Mouse (Mus musculus): Measurements from ENCODE around the gene C530025M09Rik.

C530025M09Rik gene

GRCm38 (mm10) chr2:149830536-149831458 lies at the start of gene C530025M09Rik:
Gene C530025M09Rik (minus strand): TSS chr2:149831213.
- DNase-seq (ENCODE audit: inconsistent ontology term) = peak; percentile 79

DNA sequence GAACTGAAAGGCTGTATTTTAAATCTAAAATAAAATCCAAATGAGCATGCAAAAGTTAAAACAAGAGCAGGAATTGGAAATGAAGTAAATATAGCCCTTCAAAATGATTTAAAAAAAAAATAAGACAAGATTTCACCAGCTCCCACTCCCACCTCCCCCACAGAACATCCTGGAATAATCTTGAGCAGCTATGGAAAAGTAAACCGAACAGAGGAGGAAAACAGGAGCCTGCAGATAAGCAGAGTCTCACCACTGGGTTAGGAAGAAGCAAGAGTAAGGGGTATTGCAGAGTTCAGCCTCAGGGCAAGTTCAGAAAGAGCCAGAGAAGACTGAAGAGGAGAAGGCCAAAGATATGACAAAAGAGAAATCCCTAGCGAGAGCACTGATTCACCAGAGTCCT lies 46.9 kb upstream of the C530025M09Rik start:
- DNase-seq (ENCODE audit: inconsistent ontology term) = no peak

GRCm38 (mm10) chr2:149873346-149873745 lies 42.3 kb upstream of the C530025M09Rik start:
- no peak for DNase-seq (ENCODE audit: inconsistent ontology term)

- DNase-seq (ENCODE audit: inconsistent ontology term) = no peak
These were observed 41.5 kb upstream of the C530025M09Rik start for GRCm38 (mm10) chr2:149872496-149872895.

- no peak for DNase-seq (ENCODE audit: inconsistent ontology term)
These were observed 39.5 kb upstream of the C530025M09Rik start for GRCm38 (mm10) chr2:149870496-149870895.

DNA sequence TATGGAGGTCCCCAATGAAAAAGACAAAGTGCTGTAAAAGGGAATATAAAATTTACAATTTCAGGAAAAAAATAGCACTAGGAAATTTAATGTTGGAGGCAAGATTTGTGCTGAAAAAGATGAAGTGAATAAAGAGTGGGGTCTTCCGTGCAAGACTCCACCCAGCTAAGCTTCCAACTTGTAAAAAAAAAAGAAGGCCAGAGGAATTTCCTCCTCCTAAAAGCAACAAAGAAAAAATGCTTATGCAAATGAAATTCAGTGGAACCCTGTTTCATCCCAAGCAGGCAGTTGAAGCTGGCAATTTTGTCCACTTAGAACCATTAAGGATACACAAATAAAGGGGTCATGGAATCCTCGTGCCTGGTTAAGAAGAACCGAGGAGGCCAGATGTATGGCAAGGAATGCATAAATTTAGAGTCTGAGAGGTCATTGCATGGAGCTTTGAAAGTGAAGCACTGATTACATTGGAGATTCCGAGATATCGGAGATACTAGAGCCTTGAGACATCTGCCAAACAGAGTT lies 35.0 kb upstream of the C530025M09Rik start:
- no peak for DNase-seq (ENCODE audit: inconsistent ontology term)

GRCm38 (mm10) chr2:149861002-149861401 lies 30.0 kb upstream of the C530025M09Rik start:
- DNase-seq (ENCODE audit: inconsistent ontology term) = no peak

DNA sequence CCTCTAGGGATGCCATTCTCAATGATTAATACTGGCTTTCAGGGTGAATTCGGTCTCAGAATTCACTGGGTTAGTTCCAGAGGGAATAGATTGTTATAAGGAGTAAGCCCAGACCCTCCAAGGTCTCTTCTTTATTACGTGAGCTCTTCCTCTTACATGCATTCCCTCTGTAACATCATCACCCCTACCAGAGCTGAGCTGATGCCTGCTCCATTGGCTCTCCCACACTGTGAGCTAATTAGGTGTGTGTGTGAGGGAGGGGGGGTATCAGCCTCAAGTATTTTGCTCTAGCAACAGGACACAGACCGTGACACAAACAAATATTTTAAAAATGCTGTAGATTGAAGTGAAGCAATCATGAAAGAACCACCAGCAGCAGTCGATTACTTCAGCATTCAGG lies 17.8 kb upstream of the C530025M09Rik start:
- DNase-seq (ENCODE audit: inconsistent ontology term) = no peak

GRCm38 (mm10) chr2:149844575-149844974 lies 13.6 kb upstream of the C530025M09Rik start:
- no peak for DNase-seq (ENCODE audit: inconsistent ontology term)

- DNase-seq (ENCODE audit: inconsistent ontology term) = no peak
These were observed 8.7 kb upstream of the C530025M09Rik start for GRCm38 (mm10) chr2:149839666-149840065.

- DNase-seq (ENCODE audit: inconsistent ontology term) = no peak
These were observed 5.6 kb upstream of the C530025M09Rik start for GRCm38 (mm10) chr2:149836471-149837135.

- no peak for DNase-seq (ENCODE audit: inconsistent ontology term)
These were observed 4.1 kb upstream of the C530025M09Rik start for GRCm38 (mm10) chr2:149835091-149835490.

- DNase-seq (ENCODE audit: inconsistent ontology term) = no peak
These were observed 1.3 kb upstream of the C530025M09Rik start for GRCm38 (mm10) chr2:149832301-149832700.

GRCm38 (mm10) chr2:149831459-149832245 lies 639 bp upstream of the C530025M09Rik start:
- DNase-seq (ENCODE audit: inconsistent ontology term) = peak; percentile 37

DNA sequence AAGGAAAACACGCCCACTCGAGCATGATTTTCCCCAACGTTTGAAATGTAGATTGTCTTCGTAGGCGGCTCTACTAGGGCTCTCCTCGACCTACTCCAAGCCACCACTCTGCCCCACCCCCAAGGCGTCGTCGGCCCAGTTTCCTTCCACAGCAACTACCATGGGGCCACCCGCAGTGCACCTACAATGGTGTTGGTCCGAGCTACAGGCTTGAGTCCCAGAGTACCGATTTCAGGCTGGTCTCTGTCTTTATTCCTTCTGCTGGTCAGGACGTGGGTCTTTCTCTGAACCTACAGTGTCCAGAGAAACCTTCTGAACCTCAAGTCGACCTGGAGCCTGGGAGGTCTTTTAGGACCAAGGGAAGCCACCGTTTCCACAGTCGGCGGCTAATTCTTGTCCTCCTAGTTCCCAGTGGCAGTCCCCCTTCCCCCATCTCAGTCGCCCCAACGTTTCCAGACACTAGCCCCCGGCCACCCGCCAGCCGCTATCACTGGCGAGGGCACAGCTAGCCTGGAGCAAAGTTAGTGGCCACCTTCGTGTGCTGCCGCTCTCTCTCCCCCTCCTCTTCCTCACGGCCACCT lies 968 bp downstream of the C530025M09Rik start:
- DNase-seq (ENCODE audit: inconsistent ontology term) = no peak

- no peak for DNase-seq (ENCODE audit: inconsistent ontology term)
These were observed 2.1 kb downstream of the C530025M09Rik start, which contains the start of gene Syndig1 for GRCm38 (mm10) chr2:149828911-149829310. Gene Syndig1 (plus strand): TSS chr2:149829211.

GRCm38 (mm10) chr2:149820201-149820600 lies 10.8 kb downstream of the C530025M09Rik start:
- no peak for DNase-seq (ENCODE audit: inconsistent ontology term)

- no peak for DNase-seq (ENCODE audit: inconsistent ontology term)
These were observed 11.3 kb downstream of the C530025M09Rik start for GRCm38 (mm10) chr2:149819751-149820150.

DNA sequence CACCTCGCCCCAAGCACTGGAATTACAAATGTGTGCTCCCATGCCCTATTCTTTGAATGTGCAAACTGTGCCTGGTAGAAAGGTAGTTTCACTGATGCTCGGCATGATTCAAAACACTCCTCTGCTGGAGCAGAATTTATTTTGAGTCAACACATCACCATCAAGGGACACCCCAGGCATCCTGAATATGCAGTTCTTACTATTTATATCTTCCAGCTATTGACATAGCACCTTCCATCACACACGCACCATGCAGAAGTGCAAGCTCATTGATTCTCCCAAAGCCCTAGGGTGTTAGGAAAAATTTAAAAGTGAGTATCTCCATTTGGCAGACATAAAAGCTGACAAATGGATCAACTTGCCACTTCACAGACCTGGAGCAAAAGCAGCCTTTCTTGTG lies 12.6 kb downstream of the C530025M09Rik start:
- DNase-seq (ENCODE audit: inconsistent ontology term) = no peak

- DNase-seq (ENCODE audit: inconsistent ontology term) = no peak
These were observed 18.1 kb downstream of the C530025M09Rik start for GRCm38 (mm10) chr2:149812899-149813298.

- no peak for DNase-seq (ENCODE audit: inconsistent ontology term)
These were observed 25.8 kb downstream of the C530025M09Rik start for GRCm38 (mm10) chr2:149805256-149805655.
